Mouse (Mus musculus) thymus, adult 2 months (tissue): ENCODE data around the gene Tnfrsf13b. TPM values are rescaled to one million over a fixed set of nuclear protein-coding genes. Genes with fewer than 3 reads are reported as not detected.

Experiments
- DNase-seq: peaks from one replicate; pipeline ENCODE4 v3.0.0; 2021
- H3K27ac ChIP-seq: fragments of 200-500 bp; 2 replicates; pipeline ENCODE4 v1.5.1; 2012; ENCODE audit warnings: low read length, control low read depth; ENCODE audit not compliant: control insufficient read depth, insufficient read depth
- H3K27me3 ChIP-seq: fragments of 200-500 bp; 2 replicates; pipeline ENCODE4 v1.6.1; 2012; ENCODE audit warnings: mild to moderate bottlenecking, low read length, moderate library complexity, mixed read lengths; ENCODE audit not compliant: control insufficient read depth, insufficient read depth
- H3K36me3 ChIP-seq: fragments of 200-500 bp; 2 replicates; pipeline ENCODE4 v1.6.1; 2012; ENCODE audit warnings: mild to moderate bottlenecking, low read length, moderate library complexity; ENCODE audit not compliant: control insufficient read depth, insufficient read depth
- H3K4me1 ChIP-seq: fragments of 200-500 bp; replicated peaks from 2 replicates; pipeline ENCODE4 v1.6.1; 2012; ENCODE audit warnings: low read length; ENCODE audit not compliant: control insufficient read depth, insufficient read depth
- H3K4me3 ChIP-seq: fragments of 200-500 bp; 2 replicates; pipeline ENCODE4 v1.5.1; 2012; ENCODE audit warnings: mild to moderate bottlenecking, low read length, control low read depth, moderate library complexity; ENCODE audit not compliant: control insufficient read depth, insufficient read depth
- CTCF ChIP-seq: fragments of 200-500 bp; IDR thresholded peaks from 2 replicates; pipeline ENCODE4 v1.5.1; 2012; ENCODE audit warnings: mild to moderate bottlenecking, control low read depth, low read length, moderate library complexity, borderline replicate concordance; ENCODE audit not compliant: control insufficient read depth, poor library complexity, insufficient read depth; ENCODE audit errors: extremely low read depth
- POLR2A ChIP-seq: fragments of 200-500 bp; IDR thresholded peaks from 2 replicates; pipeline ENCODE4 v1.6.1; 2012; ENCODE audit warnings: mild to moderate bottlenecking, low read length, control low read depth, moderate library complexity; ENCODE audit not compliant: control insufficient read depth, poor library complexity, insufficient read depth; ENCODE audit errors: extremely low read depth
- WGBS: fragments of 180-500 bp; shearing (Covaris S2); methylation state at CpG from one replicate; pipeline ENCODE4 v1.1.7; 2018; 5-methylcytosine and 5-hydroxymethylcytosine counted together
- polyA plus RNA-seq: library from polyadenylated mRNA; depleted of rRNA; stranded (reverse); fragments of >200 nt; gene quantifications from 2 replicates; pipeline ENCODE4 v1.2.3, GENCODE M21; 2012

The Tnfrsf13b gene
- polyA plus RNA-seq, 1 experiment: 134 TPM

GRCm38 (mm10) chr11:61111472-61111871 is 15.1 kb upstream of the Tnfrsf13b start:
- DNase-seq: no peak
- H3K4me1 ChIP-seq: no peaks in the 10 kb centered on the region
- H3K4me3 ChIP-seq: no peak overlapping the region
- H3K36me3 ChIP-seq: no peaks in the 10 kb centered on the region
- H3K27me3 ChIP-seq: no peaks in the 10 kb centered on the region
- TF ChIP-seq POLR2A (no peak), CTCF (no peak)
- H3K27ac ChIP-seq: no peak overlapping the region
- 97% methylated on average over 4 of the region's 4 CpGs for WGBS

DNA sequence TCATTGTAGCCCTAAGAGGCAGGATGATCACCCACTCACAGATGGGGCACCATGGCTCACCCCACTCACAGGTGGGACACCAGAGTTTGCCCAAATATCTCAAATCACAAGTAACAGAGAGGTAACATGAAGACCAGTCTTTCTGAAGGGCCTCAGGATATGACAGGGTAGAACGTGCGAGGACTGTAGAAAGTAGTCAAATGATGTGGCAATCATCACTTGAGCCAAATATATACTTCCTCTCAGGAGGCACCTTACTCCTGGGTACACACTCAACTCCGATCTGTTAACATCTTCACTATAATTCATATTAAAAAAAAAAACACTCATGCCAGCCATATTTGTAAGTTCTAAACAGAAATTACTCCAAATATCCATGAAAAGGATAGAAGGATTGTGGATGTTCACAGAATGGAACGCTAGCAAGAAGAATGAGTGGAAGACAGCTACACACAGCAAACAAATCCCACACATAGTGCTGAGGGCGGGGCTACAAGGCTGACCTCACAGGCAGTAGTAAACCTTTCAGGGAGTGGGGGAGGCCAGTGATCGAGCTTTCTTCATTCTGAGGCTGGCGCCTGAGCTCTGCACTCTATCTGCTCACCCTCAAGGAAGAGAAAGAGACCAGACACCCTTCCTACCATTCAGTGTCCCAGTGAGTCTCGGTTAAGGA is 14.1 kb upstream of the Tnfrsf13b start:
- H3K4me1 ChIP-seq: no peaks in the 10 kb centered on the region
- no peak for DNase-seq
- no peaks in the 10 kb centered on the region for H3K27me3 ChIP-seq
- H3K4me3 ChIP-seq: no peak overlapping the region
- no peaks in the 10 kb centered on the region for H3K36me3 ChIP-seq
- TF ChIP-seq POLR2A: no peak
- TF ChIP-seq CTCF: no peak
- 73% methylated on average over 8 of the region's 8 CpGs for WGBS
- H3K27ac ChIP-seq: no peak overlapping the region

DNA sequence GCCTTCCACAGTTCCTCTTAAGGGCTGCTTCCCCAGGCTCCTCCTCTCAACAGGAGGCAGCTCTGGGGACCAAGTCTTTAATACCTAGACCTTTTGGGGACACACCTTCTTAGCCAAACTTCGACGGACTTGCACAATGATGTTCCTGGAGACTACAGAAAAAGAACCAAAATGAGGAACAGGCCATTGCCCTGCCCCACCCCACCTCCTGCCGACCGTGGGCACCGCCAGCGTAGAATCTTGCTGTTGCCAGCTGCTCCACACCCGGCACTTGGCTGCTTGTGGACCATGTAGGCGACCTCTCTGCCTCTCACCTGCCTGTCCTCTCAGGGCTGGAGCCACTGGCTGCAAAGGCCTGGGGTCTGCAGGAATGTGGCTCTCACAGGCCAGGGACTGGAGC is 10.3 kb upstream of the Tnfrsf13b start:
- Histone ChIP-seq H3K4me3 (no peak overlapping the region), H3K36me3 (no peaks in the 10 kb centered on the region), H3K27ac (no peak overlapping the region), H3K4me1 (no peaks in the 10 kb centered on the region), H3K27me3 (no peaks in the 10 kb centered on the region)
- WGBS: 13% methylated on average over 8 of the region's 8 CpGs
- TF ChIP-seq POLR2A: no peak
- TF ChIP-seq CTCF: no peak
- no peak for DNase-seq

GRCm38 (mm10) chr11:61119996-61120583 is 6.5 kb upstream of the Tnfrsf13b start:
- 96% methylated on average over 3 of the region's 3 CpGs for WGBS
- Histone ChIP-seq H3K36me3 (no peaks in the 10 kb centered on the region), H3K4me1 (no peaks in the 10 kb centered on the region), H3K27me3 (no peaks in the 10 kb centered on the region), H3K27ac (no peak overlapping the region), H3K4me3 (no peak overlapping the region)
- no peak for DNase-seq
- TF ChIP-seq POLR2A (no peak), CTCF (no peak)

DNA sequence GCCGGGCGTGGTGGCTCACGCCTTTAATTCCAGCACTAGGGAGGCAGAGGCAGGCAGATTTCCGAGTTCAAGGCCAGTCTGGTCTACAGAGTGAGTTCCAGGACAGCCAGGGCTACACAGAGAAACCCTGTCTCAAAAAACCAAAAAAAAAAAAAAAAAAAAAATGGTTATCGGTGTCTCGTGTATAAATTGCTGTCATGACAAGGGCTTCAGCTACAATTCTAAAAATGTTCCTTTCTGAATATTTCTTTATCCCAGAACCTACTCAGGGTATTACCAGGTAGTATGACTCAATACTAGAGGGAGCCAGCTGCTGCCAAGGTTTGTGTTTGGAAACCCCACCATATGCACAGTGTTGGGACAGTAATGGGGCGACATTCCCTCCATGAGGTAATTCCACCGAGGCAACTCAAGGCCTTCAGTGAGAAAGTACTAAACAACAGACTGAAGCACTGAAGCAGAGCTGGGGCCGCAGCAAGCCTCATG is 4.2 kb upstream of the Tnfrsf13b start:
- Histone ChIP-seq H3K27me3 (no peaks in the 10 kb centered on the region), H3K4me1 (no peaks in the 10 kb centered on the region)

GRCm38 (mm10) chr11:61122769-61123288 is 3.7 kb upstream of the Tnfrsf13b start:
- TF ChIP-seq CTCF: no peak
- no peak for TF ChIP-seq POLR2A
- H3K27me3 ChIP-seq: no peaks in the 10 kb centered on the region
- H3K36me3 ChIP-seq: no peaks in the 10 kb centered on the region
- DNase-seq: no peak
- H3K4me1 ChIP-seq: no peaks in the 10 kb centered on the region
- no peak overlapping the region for H3K4me3 ChIP-seq
- H3K27ac ChIP-seq: no peak overlapping the region
- 91% methylated on average over 8 of the region's 8 CpGs for WGBS

More for the DNA sequence above, 4.2 kb upstream of the Tnfrsf13b start:
- no peak overlapping the region for H3K4me3 ChIP-seq
- no peak for DNase-seq
- no peak overlapping the region for H3K27ac ChIP-seq
- 89% methylated on average over 9 of the region's 9 CpGs for WGBS
- TF ChIP-seq POLR2A: no peak
- no peak for TF ChIP-seq CTCF
- no peaks in the 10 kb centered on the region for H3K36me3 ChIP-seq

- DNase-seq: no peak
- Histone ChIP-seq H3K4me3 (no peak overlapping the region), H3K27ac (no peak overlapping the region), H3K36me3 (no peaks in the 10 kb centered on the region), H3K4me1 (no peaks in the 10 kb centered on the region), H3K27me3 (no peaks in the 10 kb centered on the region)
- WGBS: 95% methylated on average over 3 of the region's 3 CpGs
- TF ChIP-seq CTCF: no peak
Observed at GRCm38 (mm10) chr11:61123886-61124285, 2.7 kb upstream of the Tnfrsf13b start.
